Mouse (Mus musculus) liver, postnatal 0 days (tissue): ENCODE measurements at regions not wholly inside any gene's neighbourhood (a gene's known extent, or its start where the extent isn't known, plus 50 kb on each side); places are given as distances from the start of the nearest gene placed in this dataset.
"Not testable (repeated sequence)": the region's sequence is repeated elsewhere in the genome, so short reads cannot be mapped to it uniquely, and the experiment has no call there.

Source experiments
- CTCF ChIP-seq: sonication (generic); IDR thresholded peaks from 2 replicates; pipeline ENCODE4 v1.5.1; 2016; ENCODE audit warnings: antibody characterized with exemption, low read depth
- EP300 ChIP-seq: IDR thresholded peaks from 2 replicates; pipeline ENCODE4 v1.6.1; 2016; ENCODE audit warnings: antibody characterized with exemption, low read depth, mild to moderate bottlenecking

DNA sequence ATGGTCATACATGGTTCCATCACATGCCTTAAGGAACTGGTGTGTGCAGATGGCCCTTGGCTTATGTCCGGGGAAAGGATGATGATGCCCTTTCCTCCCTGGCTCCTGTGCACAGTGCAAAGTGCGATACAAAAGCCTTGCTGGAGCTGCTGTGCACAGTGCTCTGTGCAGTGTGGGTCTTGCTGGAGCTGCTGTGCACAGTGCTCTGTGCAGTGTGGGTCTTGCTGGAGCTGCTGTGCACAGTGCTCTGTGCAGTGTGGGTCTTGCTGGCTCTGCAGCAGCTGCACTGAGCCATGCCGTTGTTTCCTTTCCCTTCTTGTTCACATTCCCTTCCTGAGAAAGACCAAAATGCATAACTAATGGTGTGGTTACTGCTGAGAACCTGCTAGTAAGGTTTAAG is 81.2 kb upstream of the Shb start:
- TF ChIP-seq CTCF, EP300: not testable (repeated sequence)
